Mouse (Mus musculus): ENCODE data around the gene Lsamp. TPM values are rescaled to one million over a fixed set of nuclear protein-coding genes. Genes with fewer than 3 reads are reported as not detected.

Lsamp gene
- polyA plus RNA-seq, 1 experiment from 2014 or later: 106 TPM

DNA sequence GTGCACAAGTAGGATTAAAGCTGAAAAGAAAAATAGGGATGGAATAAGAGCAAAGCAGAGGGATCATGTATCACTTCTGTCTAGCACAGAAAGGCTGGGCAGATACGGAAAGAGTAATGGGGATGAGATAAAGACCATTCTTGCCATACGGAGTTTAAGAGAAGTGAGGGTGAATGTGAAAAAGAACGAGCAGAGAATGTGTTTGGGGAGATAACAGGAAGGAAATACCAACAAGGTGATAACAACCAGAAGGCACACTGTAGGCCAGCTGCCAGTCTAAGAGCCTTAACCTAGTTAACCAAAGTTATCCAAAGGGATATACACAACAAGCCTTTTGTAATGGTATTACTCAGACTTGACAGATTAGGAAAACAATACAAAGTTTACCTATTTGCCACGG is 725.4 kb downstream of the Lsamp start:
- H3K4me1 ChIP-seq (ENCODE audit: control insufficient read depth, insufficient read depth, low read length): 0 out of 2 replicates have a peak, but pooled peaks cover 4% of the 10 kb centered on the region
- no peaks in the 10 kb centered on the region for H3K9me3 ChIP-seq (replicated peaks; ENCODE audit: control insufficient read depth, low read length, poor library complexity, severe bottlenecking)
- no peaks in the 10 kb centered on the region for H3K36me3 ChIP-seq (ENCODE audit: control insufficient read depth, insufficient read depth, low read length)
- H3K4me3 ChIP-seq (ENCODE audit: low read depth, low read length): no peak overlapping the region
- ATAC-seq: no peak
- H3K9ac ChIP-seq (ENCODE audit: low read depth, low read length): no peak overlapping the region
- 51% methylated on average over 4 of the region's 4 CpGs for WGBS
- H3K27ac ChIP-seq (ENCODE audit: low read length): no peak overlapping the region
- H3K27me3 ChIP-seq (ENCODE audit: control insufficient read depth, insufficient read depth, low read depth, low read length): no peaks in the 10 kb centered on the region
- no peak overlapping the region for H3K4me2 ChIP-seq (ENCODE audit: low read length)

DNA sequence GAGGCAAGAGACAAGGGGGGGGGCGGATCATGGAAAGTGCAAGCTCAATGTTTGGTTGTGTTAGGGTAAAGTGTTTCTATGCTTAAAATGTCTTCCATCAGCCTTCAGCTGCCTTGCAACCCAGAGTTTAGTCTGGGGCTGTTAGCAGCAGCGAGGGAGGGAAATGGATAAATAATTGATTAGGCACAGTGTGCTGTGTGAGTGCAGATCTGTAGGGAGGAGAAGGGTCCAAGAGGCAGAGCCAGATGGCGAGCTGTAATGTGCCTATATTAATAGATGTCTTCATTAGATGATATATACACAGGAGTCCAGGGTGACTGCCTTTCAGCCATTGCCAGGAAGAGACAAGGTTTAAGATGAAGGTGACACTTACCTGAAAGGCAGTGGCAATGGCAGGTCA is 725.9 kb downstream of the Lsamp start:
- H3K27ac ChIP-seq (ENCODE audit: low read length): no peak overlapping the region
- no peaks in the 10 kb centered on the region for H3K27me3 ChIP-seq (ENCODE audit: control insufficient read depth, insufficient read depth, low read depth, low read length)
- H3K9me3 ChIP-seq (replicated peaks; ENCODE audit: control insufficient read depth, low read length, poor library complexity, severe bottlenecking): no peaks in the 10 kb centered on the region
- H3K36me3 ChIP-seq (ENCODE audit: control insufficient read depth, insufficient read depth, low read length): no peaks in the 10 kb centered on the region
- H3K4me3 ChIP-seq (ENCODE audit: low read depth, low read length): no peak overlapping the region
- no peak overlapping the region for H3K4me2 ChIP-seq (ENCODE audit: low read length)
- WGBS: 50% methylated on average over 3 of the region's 3 CpGs
- peak; percentile 84 for ATAC-seq
- H3K9ac ChIP-seq (ENCODE audit: low read depth, low read length): no peak overlapping the region
- 0 out of 2 replicates have a peak, but pooled peaks cover 4% of the 10 kb centered on the region for H3K4me1 ChIP-seq (ENCODE audit: control insufficient read depth, insufficient read depth, low read length)

DNA sequence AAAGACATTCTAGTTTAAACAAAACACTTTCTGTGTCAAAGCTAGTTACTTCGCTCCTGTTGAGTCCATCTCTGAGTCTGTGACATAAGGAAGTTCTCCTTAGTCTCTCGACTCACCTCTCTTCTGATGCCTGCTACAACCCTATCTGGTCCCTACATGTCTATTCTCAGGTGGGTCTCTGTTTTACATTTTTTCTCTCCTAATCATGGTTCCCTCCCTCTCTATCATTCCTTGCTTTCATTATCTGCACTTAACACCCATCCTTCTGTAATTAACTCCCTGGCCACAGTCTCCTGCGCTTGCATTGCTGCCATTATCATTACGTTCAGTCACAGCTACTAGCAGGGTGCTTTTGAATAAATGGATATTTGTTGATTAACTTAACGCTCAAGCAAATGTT is 726.3 kb downstream of the Lsamp start:
- WGBS: 54% methylated on average over 5 of the region's 5 CpGs
- H3K27ac ChIP-seq (ENCODE audit: low read length): no peak overlapping the region
- no peaks in the 10 kb centered on the region for H3K36me3 ChIP-seq (ENCODE audit: control insufficient read depth, insufficient read depth, low read length)
- H3K9ac ChIP-seq (ENCODE audit: low read depth, low read length): no peak overlapping the region
- no peak for ATAC-seq
- H3K4me1 ChIP-seq (ENCODE audit: control insufficient read depth, insufficient read depth, low read length): 0 out of 2 replicates have a peak, but pooled peaks cover 4% of the 10 kb centered on the region
- H3K9me3 ChIP-seq (replicated peaks; ENCODE audit: control insufficient read depth, low read length, poor library complexity, severe bottlenecking): no peaks in the 10 kb centered on the region
- H3K27me3 ChIP-seq (ENCODE audit: control insufficient read depth, insufficient read depth, low read depth, low read length): no peaks in the 10 kb centered on the region
- no peak overlapping the region for H3K4me2 ChIP-seq (ENCODE audit: low read length)
- H3K4me3 ChIP-seq (ENCODE audit: low read depth, low read length): no peak overlapping the region

- Histone ChIP-seq H3K27me3 (ENCODE audit: control insufficient read depth, insufficient read depth, low read depth, low read length) (no peaks in the 10 kb centered on the region), H3K36me3 (ENCODE audit: control insufficient read depth, insufficient read depth, low read length) (no peaks in the 10 kb centered on the region), H3K9me3 (replicated peaks; ENCODE audit: control insufficient read depth, low read length, poor library complexity, severe bottlenecking) (no peaks in the 10 kb centered on the region), H3K4me2 (ENCODE audit: low read length) (no peak overlapping the region), H3K9ac (ENCODE audit: low read depth, low read length) (no peak overlapping the region), H3K4me3 (ENCODE audit: low read depth, low read length) (no peak overlapping the region), H3K4me1 (ENCODE audit: control insufficient read depth, insufficient read depth, low read length) (0 out of 2 replicates have a peak, but pooled peaks cover 4% of the 10 kb centered on the region), H3K27ac (ENCODE audit: low read length) (no peak overlapping the region)
- 71% methylated on average over 3 of the region's 3 CpGs for WGBS
- no peak for ATAC-seq
Observed at GRCm38 (mm10) chr16:40713725-40714124, 729.6 kb downstream of the Lsamp start.

DNA sequence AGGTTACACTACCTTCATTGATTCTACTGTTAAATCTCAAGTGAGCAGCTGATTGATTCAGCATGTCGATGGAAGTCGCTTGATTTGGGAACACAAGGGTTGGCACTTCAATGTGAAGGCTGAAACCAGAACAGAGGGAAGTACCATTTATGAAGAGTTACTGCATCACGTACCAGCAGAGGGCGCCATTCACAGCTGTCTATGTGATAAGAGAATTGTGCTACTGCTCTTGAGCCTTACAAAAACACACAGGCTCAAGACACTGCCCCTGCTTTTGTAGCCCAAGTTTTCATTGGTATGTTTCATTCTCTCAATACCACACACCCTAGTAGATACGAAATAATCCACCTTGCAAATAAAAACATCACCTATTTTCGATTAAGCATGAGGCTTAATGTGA is 754.9 kb downstream of the Lsamp start:
- Histone ChIP-seq H3K4me3 (ENCODE audit: low read depth, low read length) (no peak overlapping the region), H3K27me3 (ENCODE audit: control insufficient read depth, insufficient read depth, low read depth, low read length) (no peaks in the 10 kb centered on the region), H3K9ac (ENCODE audit: low read depth, low read length) (no peak overlapping the region), H3K9me3 (replicated peaks; ENCODE audit: control insufficient read depth, low read length, poor library complexity, severe bottlenecking) (no peaks in the 10 kb centered on the region), H3K36me3 (ENCODE audit: control insufficient read depth, insufficient read depth, low read length) (no peaks in the 10 kb centered on the region), H3K27ac (ENCODE audit: low read length) (0 out of 2 replicates have a peak overlapping the region, but pooled peaks have one; percentile 23), H3K4me1 (ENCODE audit: control insufficient read depth, insufficient read depth, low read length) (0 out of 2 replicates have a peak, but pooled peaks cover 2% of the 10 kb centered on the region), H3K4me2 (ENCODE audit: low read length) (no peak overlapping the region)
- 31% methylated on average over 6 of the region's 6 CpGs for WGBS
- no peak for ATAC-seq

DNA sequence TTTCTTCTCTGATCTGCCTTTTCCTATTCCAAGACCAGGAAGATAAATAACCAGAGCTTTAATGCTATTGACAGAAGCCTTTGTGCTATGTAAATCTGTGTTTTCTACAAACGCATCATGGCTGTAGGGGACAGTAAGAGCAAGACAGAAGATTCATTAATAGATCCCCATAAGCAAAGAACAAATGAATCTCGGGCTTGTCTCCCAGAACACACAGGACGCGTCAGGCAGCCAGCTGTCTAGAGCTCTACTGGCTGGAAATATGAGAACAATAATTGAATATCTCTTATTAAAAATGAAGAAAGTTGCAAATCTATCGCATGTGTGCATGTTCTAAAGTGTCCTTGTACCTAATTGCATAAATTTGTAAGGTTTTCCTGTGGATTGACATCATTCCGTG is 755.6 kb downstream of the Lsamp start:
- Histone ChIP-seq H3K27me3 (ENCODE audit: control insufficient read depth, insufficient read depth, low read depth, low read length) (no peaks in the 10 kb centered on the region), H3K9ac (ENCODE audit: low read depth, low read length) (no peak overlapping the region), H3K4me3 (ENCODE audit: low read depth, low read length) (no peak overlapping the region), H3K27ac (ENCODE audit: low read length) (peak overlapping the region; percentile 23; the same call in 1 of the 2 replicates), H3K9me3 (replicated peaks; ENCODE audit: control insufficient read depth, low read length, poor library complexity, severe bottlenecking) (no peaks in the 10 kb centered on the region), H3K4me1 (ENCODE audit: control insufficient read depth, insufficient read depth, low read length) (0 out of 2 replicates have a peak, but pooled peaks cover 2% of the 10 kb centered on the region), H3K36me3 (ENCODE audit: control insufficient read depth, insufficient read depth, low read length) (no peaks in the 10 kb centered on the region), H3K4me2 (ENCODE audit: low read length) (no peak overlapping the region)
- WGBS: 56% methylated on average over 6 of the region's 6 CpGs
- ATAC-seq: no peak

DNA sequence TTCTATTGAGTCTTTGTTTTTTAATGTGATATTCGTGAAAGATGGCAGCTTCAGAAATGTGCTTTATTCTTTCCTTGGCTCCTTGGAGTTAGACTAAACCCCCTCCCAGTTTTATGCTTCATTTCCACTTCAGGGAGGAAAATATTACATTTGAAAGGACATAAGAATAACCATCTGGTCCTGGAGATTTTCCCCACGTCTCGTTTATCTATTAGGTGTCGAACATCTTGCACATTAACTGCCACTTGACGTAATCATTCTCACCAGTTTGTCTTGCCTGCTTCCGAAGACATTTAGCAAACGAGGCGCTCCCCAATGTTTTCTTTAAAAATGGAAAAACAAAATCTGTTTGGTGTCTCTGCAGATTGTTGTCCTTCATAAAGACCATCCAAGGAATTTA is 756.1 kb downstream of the Lsamp start:
- no peaks in the 10 kb centered on the region for H3K27me3 ChIP-seq (ENCODE audit: control insufficient read depth, insufficient read depth, low read depth, low read length)
- no peak overlapping the region for H3K27ac ChIP-seq (ENCODE audit: low read length)
- no peak overlapping the region for H3K9ac ChIP-seq (ENCODE audit: low read depth, low read length)
- H3K4me3 ChIP-seq (ENCODE audit: low read depth, low read length): no peak overlapping the region
- no peak for ATAC-seq
- H3K4me2 ChIP-seq (ENCODE audit: low read length): no peak overlapping the region
- 0 out of 2 replicates have a peak, but pooled peaks cover 2% of the 10 kb centered on the region for H3K4me1 ChIP-seq (ENCODE audit: control insufficient read depth, insufficient read depth, low read length)
- no peaks in the 10 kb centered on the region for H3K36me3 ChIP-seq (ENCODE audit: control insufficient read depth, insufficient read depth, low read length)
- H3K9me3 ChIP-seq (replicated peaks; ENCODE audit: control insufficient read depth, low read length, poor library complexity, severe bottlenecking): no peaks in the 10 kb centered on the region
- 68% methylated on average over 8 of the region's 8 CpGs for WGBS

GRCm38 (mm10) chr16:40827191-40827590 is 843.0 kb downstream of the Lsamp start:
- 40% methylated on average over 1 of the region's 1 CpGs for WGBS
- H3K4me2 ChIP-seq (ENCODE audit: low read length): no peak overlapping the region
- ATAC-seq: no peak

GRCm38 (mm10) chr16:40831536-40831935 is 847.4 kb downstream of the Lsamp start:
- no peaks in the 10 kb centered on the region for H3K27me3 ChIP-seq (ENCODE audit: control insufficient read depth, insufficient read depth, low read depth, low read length)
- H3K9ac ChIP-seq (ENCODE audit: low read depth, low read length): no peak overlapping the region
- H3K36me3 ChIP-seq (ENCODE audit: control insufficient read depth, insufficient read depth, low read length): no peaks in the 10 kb centered on the region
- no peak overlapping the region for H3K4me3 ChIP-seq (ENCODE audit: low read depth, low read length)
- H3K4me2 ChIP-seq (ENCODE audit: low read length): no peak overlapping the region
- no peaks in the 10 kb centered on the region for H3K9me3 ChIP-seq (replicated peaks; ENCODE audit: control insufficient read depth, low read length, poor library complexity, severe bottlenecking)
- ATAC-seq: no peak
- H3K4me1 ChIP-seq (ENCODE audit: control insufficient read depth, insufficient read depth, low read length): no peaks in the 10 kb centered on the region
- no peak overlapping the region for H3K27ac ChIP-seq (ENCODE audit: low read length)

More at GRCm38 (mm10) chr16:40827191-40827590, 843.0 kb downstream of the Lsamp start:
- H3K27ac ChIP-seq (ENCODE audit: low read length): no peak overlapping the region
- H3K9me3 ChIP-seq (replicated peaks; ENCODE audit: control insufficient read depth, low read length, poor library complexity, severe bottlenecking): no peaks in the 10 kb centered on the region
- no peak overlapping the region for H3K9ac ChIP-seq (ENCODE audit: low read depth, low read length)
- H3K36me3 ChIP-seq (ENCODE audit: control insufficient read depth, insufficient read depth, low read length): no peaks in the 10 kb centered on the region
- no peaks in the 10 kb centered on the region for H3K27me3 ChIP-seq (ENCODE audit: control insufficient read depth, insufficient read depth, low read depth, low read length)
- H3K4me1 ChIP-seq (ENCODE audit: control insufficient read depth, insufficient read depth, low read length): no peaks in the 10 kb centered on the region
- no peak overlapping the region for H3K4me3 ChIP-seq (ENCODE audit: low read depth, low read length)

Measured in midbrain, embryonic 16.5 days (tissue).